Mouse (Mus musculus): ENCODE results near the gene Nlgn1. TPM values are rescaled to one million over a fixed set of nuclear protein-coding genes. Genes with fewer than 3 reads are reported as not detected.

Nlgn1 gene
- total RNA-seq, 1 experiment = 0.04 TPM

GRCm38 (mm10) chr3:25884797-25885196 is 447.5 kb downstream of the Nlgn1 start:
- no peaks in the 10 kb centered on the region for H3K4me1 ChIP-seq (ENCODE audit: control insufficient read depth in 2 of 2, insufficient read depth in 2 of 2, low read length in 2 of 2, poor library complexity in 1 of 2)
- H3K27ac ChIP-seq (ENCODE audit: insufficient read depth, low read depth, low read length, poor library complexity, severe bottlenecking) = no peak overlapping the region
- no peak overlapping the region for H3K9ac ChIP-seq (ENCODE audit: insufficient read depth, low read depth, low read length, poor library complexity, severe bottlenecking)
- no peaks in the 10 kb centered on the region for H3K36me3 ChIP-seq (ENCODE audit: control insufficient read depth, insufficient read depth, low read length, poor library complexity, severe bottlenecking)
- in situ Hi-C loops (cut with MboI; ENCODE audit: low sequenced_read_pairs in 2 of 2, unreplicated experiment in 2 of 2) = no loop called here
- DNase-seq (ENCODE audit: low read depth, low spot score) = no peak
- H3K9me3 ChIP-seq (ENCODE audit: control insufficient read depth, insufficient read depth, low read depth, low read length) = no peaks in the 10 kb centered on the region
- TF ChIP-seq MAFK (IDR thresholded peaks at IDR 0.05; ENCODE audit: insufficient read depth, low read depth, low read length) (no peak), CHD2 (IDR thresholded peaks at IDR 0.05; ENCODE audit: low read depth, low read length) (no peak), ZNF384 (IDR thresholded peaks at IDR 0.05; ENCODE audit: low read depth, low read length) (no peak), HCFC1 (IDR thresholded peaks at IDR 0.05; ENCODE audit: borderline replicate concordance, insufficient read depth, low read length) (no peak), ZC3H11A (IDR thresholded peaks at IDR 0.05; ENCODE audit: borderline replicate concordance, low read depth, low read length) (no peak)
- H3K4me3 ChIP-seq (ENCODE audit: insufficient read depth in 1 of 2, low read depth in 1 of 2, low read length in 2 of 2, poor library complexity in 1 of 2, severe bottlenecking in 1 of 2) = no peak overlapping the region

- in situ Hi-C loops (cut with MboI; ENCODE audit: low sequenced_read_pairs in 2 of 2, unreplicated experiment in 2 of 2) = no loop called here
- DNase-seq (ENCODE audit: low read depth, low spot score) = no peak
- Histone ChIP-seq H3K4me3 (ENCODE audit: insufficient read depth in 1 of 2, low read depth in 1 of 2, low read length in 2 of 2, poor library complexity in 1 of 2, severe bottlenecking in 1 of 2) (no peak overlapping the region), H3K4me1 (ENCODE audit: control insufficient read depth in 2 of 2, insufficient read depth in 2 of 2, low read length in 2 of 2, poor library complexity in 1 of 2) (no peaks in the 10 kb centered on the region), H3K9me3 (ENCODE audit: control insufficient read depth, insufficient read depth, low read depth, low read length) (no peaks in the 10 kb centered on the region), H3K36me3 (ENCODE audit: control insufficient read depth, insufficient read depth, low read length, poor library complexity, severe bottlenecking) (no peaks in the 10 kb centered on the region), H3K27ac (ENCODE audit: insufficient read depth, low read depth, low read length, poor library complexity, severe bottlenecking) (no peak overlapping the region), H3K9ac (ENCODE audit: insufficient read depth, low read depth, low read length, poor library complexity, severe bottlenecking) (no peak overlapping the region)
- TF ChIP-seq HCFC1 (IDR thresholded peaks at IDR 0.05; ENCODE audit: borderline replicate concordance, insufficient read depth, low read length) = no peak
- no peak for TF ChIP-seq ZC3H11A (IDR thresholded peaks at IDR 0.05; ENCODE audit: borderline replicate concordance, low read depth, low read length)
- no peak for TF ChIP-seq CHD2 (IDR thresholded peaks at IDR 0.05; ENCODE audit: low read depth, low read length)
- no peak for TF ChIP-seq MAFK (IDR thresholded peaks at IDR 0.05; ENCODE audit: insufficient read depth, low read depth, low read length)
- no peak for TF ChIP-seq ZNF384 (IDR thresholded peaks at IDR 0.05; ENCODE audit: low read depth, low read length)
Observed at GRCm38 (mm10) chr3:25869161-25869560, 463.1 kb downstream of the Nlgn1 start.

- Histone ChIP-seq H3K4me3 (ENCODE audit: insufficient read depth in 1 of 2, low read depth in 1 of 2, low read length in 2 of 2, poor library complexity in 1 of 2, severe bottlenecking in 1 of 2) (no peak overlapping the region), H3K36me3 (ENCODE audit: control insufficient read depth, insufficient read depth, low read length, poor library complexity, severe bottlenecking) (no peaks in the 10 kb centered on the region), H3K4me1 (ENCODE audit: control insufficient read depth in 2 of 2, insufficient read depth in 2 of 2, low read length in 2 of 2, poor library complexity in 1 of 2) (no peaks in the 10 kb centered on the region), H3K27ac (ENCODE audit: insufficient read depth, low read depth, low read length, poor library complexity, severe bottlenecking) (no peak overlapping the region), H3K9me3 (ENCODE audit: control insufficient read depth, insufficient read depth, low read depth, low read length) (no peaks in the 10 kb centered on the region), H3K9ac (ENCODE audit: insufficient read depth, low read depth, low read length, poor library complexity, severe bottlenecking) (no peak overlapping the region)
- in situ Hi-C loops (cut with MboI; ENCODE audit: low sequenced_read_pairs in 2 of 2, unreplicated experiment in 2 of 2) = no loop called here
- no peak for TF ChIP-seq HCFC1 (IDR thresholded peaks at IDR 0.05; ENCODE audit: borderline replicate concordance, insufficient read depth, low read length)
- no peak for TF ChIP-seq CHD2 (IDR thresholded peaks at IDR 0.05; ENCODE audit: low read depth, low read length)
- TF ChIP-seq MAFK (IDR thresholded peaks at IDR 0.05; ENCODE audit: insufficient read depth, low read depth, low read length) = no peak
- no peak for TF ChIP-seq ZNF384 (IDR thresholded peaks at IDR 0.05; ENCODE audit: low read depth, low read length)
- TF ChIP-seq ZC3H11A (IDR thresholded peaks at IDR 0.05; ENCODE audit: borderline replicate concordance, low read depth, low read length) = no peak
- DNase-seq (ENCODE audit: low read depth, low spot score) = no peak
Observed at GRCm38 (mm10) chr3:25858384-25858783, 473.9 kb downstream of the Nlgn1 start.

GRCm38 (mm10) chr3:25844686-25845462 is 487.4 kb downstream of the Nlgn1 start:
- TF ChIP-seq HCFC1 (IDR thresholded peaks at IDR 0.05; ENCODE audit: borderline replicate concordance, insufficient read depth, low read length) (no peak), MAFK (IDR thresholded peaks at IDR 0.05; ENCODE audit: insufficient read depth, low read depth, low read length) (no peak), ZC3H11A (IDR thresholded peaks at IDR 0.05; ENCODE audit: borderline replicate concordance, low read depth, low read length) (no peak), CHD2 (IDR thresholded peaks at IDR 0.05; ENCODE audit: low read depth, low read length) (no peak), ZNF384 (IDR thresholded peaks at IDR 0.05; ENCODE audit: low read depth, low read length) (no peak)
- Histone ChIP-seq H3K4me1 (ENCODE audit: control insufficient read depth in 2 of 2, insufficient read depth in 2 of 2, low read length in 2 of 2, poor library complexity in 1 of 2) (no peaks in the 10 kb centered on the region), H3K36me3 (ENCODE audit: control insufficient read depth, insufficient read depth, low read length, poor library complexity, severe bottlenecking) (no peaks in the 10 kb centered on the region), H3K27ac (ENCODE audit: insufficient read depth, low read depth, low read length, poor library complexity, severe bottlenecking) (no peak overlapping the region), H3K9me3 (ENCODE audit: control insufficient read depth, insufficient read depth, low read depth, low read length) (no peaks in the 10 kb centered on the region), H3K9ac (ENCODE audit: insufficient read depth, low read depth, low read length, poor library complexity, severe bottlenecking) (no peak overlapping the region), H3K4me3 (ENCODE audit: insufficient read depth in 1 of 2, low read depth in 1 of 2, low read length in 2 of 2, poor library complexity in 1 of 2, severe bottlenecking in 1 of 2) (no peak overlapping the region)
- no peak for DNase-seq (ENCODE audit: low read depth, low spot score)
- in situ Hi-C loops (cut with MboI; ENCODE audit: low sequenced_read_pairs in 2 of 2, unreplicated experiment in 2 of 2) = no loop called here
